Mouse (Mus musculus) C2C12 (cell line): ENCODE data around the gene Nav2. TPM values are rescaled to one million over a fixed set of nuclear protein-coding genes. Genes with fewer than 3 reads are reported as not detected.

Experiments
- H3K27me3 ChIP-seq: one replicate; pipeline ENCODE4 v1.6.1; 2011; ENCODE audit not compliant: control insufficient read depth, insufficient read depth, insufficient read length
- H3K36me3 ChIP-seq: one replicate; pipeline ENCODE4 v1.6.1; 2011; ENCODE audit not compliant: control insufficient read depth, insufficient read depth
- H3K4me3 ChIP-seq: one replicate; pipeline ENCODE4 v1.5.1; 2011; ENCODE audit warnings: mild to moderate bottlenecking, control low read depth; ENCODE audit not compliant: poor library complexity, insufficient read depth, severe bottlenecking
- H3K79me2 ChIP-seq: one replicate; pipeline ENCODE4 v1.6.1; 2011; ENCODE audit not compliant: control insufficient read depth, insufficient read depth
- H3K79me3 ChIP-seq: one replicate; pipeline ENCODE4 v1.6.1; 2011; ENCODE audit warnings: low read depth, control low read depth
- H3ac ChIP-seq: one replicate; pipeline ENCODE3; 2011; ENCODE audit warnings: low read depth; ENCODE audit not compliant: control insufficient read depth, insufficient read length
- CEBPB ChIP-seq: IDR thresholded peaks from one replicate; pipeline ENCODE4 v1.6.1; 2011; ENCODE audit warnings: low read depth, mild to moderate bottlenecking, control low read depth, moderate library complexity
- CTCF ChIP-seq: IDR thresholded peaks from one replicate; pipeline ENCODE4 v1.5.1; 2011; ENCODE audit not compliant: control insufficient read depth, insufficient read depth, insufficient read length
- FOSL1 ChIP-seq: IDR thresholded peaks from one replicate; pipeline ENCODE4 v1.8.0; 2011; ENCODE audit warnings: mild to moderate bottlenecking, low read length; ENCODE audit not compliant: poor library complexity, insufficient read depth, severe bottlenecking
- MAX ChIP-seq: IDR thresholded peaks from one replicate; pipeline ENCODE4 v1.6.1; 2011; ENCODE audit warnings: mild to moderate bottlenecking, control low read depth
- MYOD1 ChIP-seq: IDR thresholded peaks from one replicate; pipeline ENCODE4 v1.6.1; 2011; ENCODE audit warnings: low read depth; ENCODE audit not compliant: control insufficient read depth, insufficient read length
- MYOG ChIP-seq: IDR thresholded peaks from one replicate; pipeline ENCODE4 v1.6.1; 2011; ENCODE audit not compliant: control insufficient read depth, insufficient read length; ENCODE audit errors: extremely low read depth
- USF1 ChIP-seq: IDR thresholded peaks from one replicate; pipeline ENCODE4 v1.6.1; 2011; ENCODE audit warnings: low read depth, mild to moderate bottlenecking, control low read depth, moderate library complexity
- polyA plus RNA-seq: library from polyadenylated mRNA; unstranded; fragments of >200 nt; fragmentation: generic; extraction: Trizol; gene quantifications from one replicate; pipeline ENCODE4 v1.2.1, GENCODE M21; 2012; ENCODE audit warnings: missing spikeins

The Nav2 gene
- polyA plus RNA-seq, 1 experiment: 4.7 TPM

- H3K79me2 ChIP-seq: peaks cover 20% of the 10 kb centered on the region
- no peak overlapping the region for H3ac ChIP-seq
- TF ChIP-seq MYOG (no peak), MYOD1 (no peak), CEBPB (no peak), FOSL1 (no peak), CTCF (no peak), USF1 (no peak), MAX (no peak)
- no peaks in the 10 kb centered on the region for H3K36me3 ChIP-seq
- H3K4me3 ChIP-seq: no peak overlapping the region
- H3K79me3 ChIP-seq: no peaks in the 10 kb centered on the region
- no peaks in the 10 kb centered on the region for H3K27me3 ChIP-seq
Measured at GRCm38 (mm10) chr7:49343081-49343600, 434.6 kb downstream of the Nav2 start.

DNA sequence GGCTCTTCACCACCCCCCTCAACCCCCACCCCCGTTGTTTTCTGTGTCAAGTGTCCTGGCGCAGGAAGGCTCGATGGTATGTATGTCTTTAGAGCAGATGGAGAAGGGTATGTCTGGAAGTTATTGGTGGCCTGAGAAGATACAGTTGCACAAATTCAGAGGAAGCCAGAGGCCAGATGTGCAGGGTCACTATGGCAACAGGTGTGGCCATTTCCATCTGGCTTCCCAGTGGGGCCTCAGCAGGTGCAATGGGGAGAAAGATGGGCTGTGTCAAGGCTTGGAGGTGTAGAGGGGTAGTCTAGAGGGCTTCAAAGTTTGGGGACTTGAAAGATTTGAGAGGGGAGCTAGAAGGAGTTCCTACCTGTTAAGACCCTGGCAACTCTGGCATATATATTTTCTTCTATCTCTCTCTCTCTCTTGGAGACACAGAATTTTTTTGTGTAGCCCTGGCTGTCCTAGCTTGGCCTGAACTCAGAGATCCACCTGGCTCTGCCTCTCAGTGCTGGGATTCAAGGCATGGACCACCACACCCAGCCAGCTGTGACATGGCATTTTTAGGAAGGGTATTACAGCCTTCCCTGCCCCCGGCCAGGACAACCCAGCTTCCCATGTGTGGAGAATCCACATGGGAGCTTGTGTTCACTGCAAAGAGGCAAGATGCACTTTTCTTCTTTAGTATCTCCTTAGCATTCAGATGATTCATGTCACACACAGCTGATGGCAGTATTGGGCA, 435.4 kb downstream of the Nav2 start:
- Histone ChIP-seq H3K36me3 (no peaks in the 10 kb centered on the region), H3K79me3 (no peaks in the 10 kb centered on the region), H3K27me3 (no peaks in the 10 kb centered on the region), H3ac (no peak overlapping the region), H3K79me2 (peaks cover 20% of the 10 kb centered on the region), H3K4me3 (no peak overlapping the region)
- TF ChIP-seq USF1 (no peak), CEBPB (no peak), MYOD1 (no peak), MYOG (no peak), FOSL1 (no peak), MAX (no peak), CTCF (no peak)

GRCm38 (mm10) chr7:49347338-49348272, 439.1 kb downstream of the Nav2 start:
- no peaks in the 10 kb centered on the region for H3K79me3 ChIP-seq
- no peak overlapping the region for H3ac ChIP-seq
- H3K27me3 ChIP-seq: no peaks in the 10 kb centered on the region
- no peaks in the 10 kb centered on the region for H3K36me3 ChIP-seq
- TF ChIP-seq CEBPB: no peak
- no peak overlapping the region for H3K4me3 ChIP-seq
- H3K79me2 ChIP-seq: peaks cover 22% of the 10 kb centered on the region

GRCm38 (mm10) chr7:49348636-49349035, 440.1 kb downstream of the Nav2 start:
- H3ac ChIP-seq: no peak overlapping the region
- no peaks in the 10 kb centered on the region for H3K27me3 ChIP-seq
- peaks cover 22% of the 10 kb centered on the region for H3K79me2 ChIP-seq
- no peaks in the 10 kb centered on the region for H3K79me3 ChIP-seq
- no peaks in the 10 kb centered on the region for H3K36me3 ChIP-seq
- H3K4me3 ChIP-seq: no peak overlapping the region
- TF ChIP-seq CEBPB: no peak
- TF ChIP-seq MAX: no peak

- TF ChIP-seq CTCF (no peak), MAX (no peak), MYOG (no peak), FOSL1 (no peak), MYOD1 (no peak), USF1 (no peak), CEBPB (no peak)
- no peaks in the 10 kb centered on the region for H3K36me3 ChIP-seq
- H3K4me3 ChIP-seq: no peak overlapping the region
- H3ac ChIP-seq: no peak overlapping the region
- H3K79me2 ChIP-seq: peaks cover 17% of the 10 kb centered on the region
- H3K79me3 ChIP-seq: no peaks in the 10 kb centered on the region
- H3K27me3 ChIP-seq: no peaks in the 10 kb centered on the region
Measured at GRCm38 (mm10) chr7:49350321-49351007, 441.9 kb downstream of the Nav2 start.
